Mouse (Mus musculus): ENCODE data around the gene Olfr1339. TPM values are rescaled to one million over a fixed set of nuclear protein-coding genes. Genes with fewer than 3 reads are reported as not detected.

Olfr1339 gene
- not detected for total RNA-seq (2021)
- long read RNA-seq, experiment 1, result 0 reads
- long read RNA-seq, experiment 2, result 0 reads

DNA sequence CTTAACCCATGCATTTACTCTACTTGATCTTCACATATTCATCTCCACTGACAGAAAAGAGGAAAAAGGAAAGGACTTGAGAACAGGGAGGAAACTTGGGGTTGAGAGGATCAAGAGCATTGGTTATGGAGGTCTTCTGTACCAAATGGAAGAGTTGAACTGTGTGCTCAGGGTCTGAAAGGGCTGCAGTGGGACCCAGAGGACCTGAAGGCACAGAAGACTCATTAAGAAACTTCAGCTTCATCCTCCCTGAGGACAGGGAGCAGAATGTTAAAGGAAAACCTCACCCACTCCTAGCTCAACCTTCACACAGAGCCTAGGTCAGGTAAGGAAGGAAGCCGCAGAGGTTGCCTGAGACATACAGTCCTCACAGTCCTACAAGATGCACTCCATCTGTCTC lies at the start of gene Olfr1339:
Olfr1339 (plus strand) TSS at position 301 of the 400 bp plus-strand sequence.
- no peak for DNase-seq (ENCODE audit: low spot score in 2 of 2)

DNA sequence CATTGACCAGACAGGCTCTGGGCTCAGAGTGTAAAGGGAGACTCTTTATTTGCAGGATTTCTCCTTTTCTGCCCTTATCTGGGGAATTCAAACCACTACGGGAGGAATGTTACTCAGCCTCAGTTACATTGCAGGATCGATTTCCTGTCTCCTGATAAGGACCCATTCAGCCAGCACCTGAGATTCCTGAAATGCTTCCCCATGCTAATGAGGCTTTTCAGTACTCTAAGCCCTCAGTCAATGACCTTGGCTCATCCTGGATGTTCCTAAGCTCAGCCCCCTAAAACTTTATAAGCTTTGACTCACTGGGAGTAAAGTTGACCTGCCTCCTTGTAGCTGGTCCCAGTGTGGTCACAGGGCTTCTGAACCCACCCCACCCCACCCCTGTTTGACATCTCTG lies 44.9 kb upstream of the Olfr1339 start:
- no peak for DNase-seq (ENCODE audit: low spot score in 2 of 2)

DNA sequence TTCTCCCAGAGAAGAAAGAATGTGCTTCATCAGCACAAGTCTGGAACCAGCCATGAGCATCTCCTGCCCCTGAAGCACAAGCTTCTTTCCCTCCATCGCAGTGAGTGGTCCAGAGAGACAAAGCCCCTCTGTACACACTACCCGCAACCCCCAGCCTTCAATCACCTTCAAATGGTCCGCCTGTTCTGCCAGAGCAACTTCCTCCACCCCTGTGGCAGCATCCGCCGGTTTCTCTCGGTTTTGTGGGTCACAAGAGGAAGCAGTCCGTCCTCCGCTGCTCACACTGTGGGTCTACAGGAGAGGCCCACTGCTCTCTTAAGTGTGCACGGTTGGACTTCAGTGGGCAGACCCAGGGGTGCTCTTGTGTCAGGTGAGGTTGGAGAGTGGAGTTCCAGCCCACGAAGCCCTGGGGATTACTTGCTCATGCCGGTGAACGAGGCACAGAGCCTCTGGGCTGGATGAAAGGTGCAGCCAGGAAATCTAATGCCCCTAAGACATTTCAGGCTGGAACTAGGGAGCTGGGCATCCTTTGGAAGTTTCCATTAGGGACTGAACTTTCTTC lies 39.5 kb upstream of the Olfr1339 start, which contains the start of gene Olfr1342:
Olfr1342 (minus strand) TSS at position 345 of the 562 bp plus-strand sequence.
- no peak for DNase-seq (ENCODE audit: low spot score in 2 of 2)

DNA sequence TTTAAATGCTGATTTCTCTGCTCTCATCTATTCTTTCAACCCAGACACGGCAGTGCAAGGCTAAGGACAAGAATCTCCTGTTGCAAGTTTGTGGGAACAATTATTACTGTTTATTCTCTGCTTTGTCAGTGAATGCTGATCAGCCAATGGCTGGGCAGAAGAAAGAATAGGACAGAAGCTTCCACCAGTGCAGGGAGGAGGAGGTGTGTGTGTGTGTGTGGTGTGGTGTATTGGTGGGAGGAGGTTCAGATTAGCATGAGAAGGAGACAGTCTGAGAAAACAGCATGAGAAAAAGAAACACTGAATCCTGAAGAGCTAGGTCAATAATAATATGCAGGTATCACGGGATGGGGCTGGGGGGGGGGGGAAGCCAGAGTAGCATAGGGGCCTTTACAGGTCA lies 38.2 kb upstream of the Olfr1339 start:
- no peak for DNase-seq (ENCODE audit: low spot score in 2 of 2)

DNA sequence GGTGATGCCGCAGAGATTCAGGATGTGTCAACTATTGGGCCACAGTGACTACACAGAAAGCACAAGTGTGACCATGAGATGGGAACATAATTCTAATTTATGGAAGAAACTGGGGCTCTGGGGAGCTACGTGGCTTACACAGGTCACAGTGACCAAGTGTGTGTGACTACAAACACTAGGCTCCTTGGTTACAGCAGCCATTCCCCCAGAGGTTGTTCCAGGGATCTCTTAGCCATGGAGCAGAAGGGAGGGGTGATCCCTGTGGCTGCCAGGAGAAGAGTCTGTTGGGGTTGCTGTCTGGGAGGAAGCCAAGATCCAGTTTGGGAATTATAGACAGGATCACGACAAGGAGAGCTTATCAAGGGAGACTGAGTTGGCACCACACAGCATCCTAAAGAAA lies 28.8 kb upstream of the Olfr1339 start, which contains the start of gene Olfr1341:
Olfr1341 (plus strand) TSS at position 301 of the 400 bp plus-strand sequence.
- DNase-seq (ENCODE audit: low spot score in 2 of 2), result no peak

DNA sequence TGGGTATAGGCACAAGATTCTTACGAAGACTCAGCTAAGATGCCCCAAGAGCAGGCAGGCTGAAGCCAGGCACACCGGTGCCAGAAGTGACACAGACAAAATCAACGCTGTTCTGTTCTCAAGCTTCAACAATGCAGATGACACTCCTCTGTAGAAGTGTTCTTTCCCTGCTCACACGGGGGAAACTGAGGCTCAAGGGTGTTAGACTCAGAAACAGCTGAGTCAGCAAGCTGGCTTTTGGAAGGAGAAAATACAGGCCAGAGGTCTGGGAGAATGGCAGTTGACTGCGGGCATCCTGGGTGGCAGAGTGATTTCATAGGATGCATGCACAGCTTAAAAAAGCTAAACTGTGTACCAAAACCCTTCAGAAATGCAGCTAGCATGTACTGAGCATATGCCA lies 23.9 kb upstream of the Olfr1339 start:
- DNase-seq (ENCODE audit: low spot score in 2 of 2), result no peak

DNA sequence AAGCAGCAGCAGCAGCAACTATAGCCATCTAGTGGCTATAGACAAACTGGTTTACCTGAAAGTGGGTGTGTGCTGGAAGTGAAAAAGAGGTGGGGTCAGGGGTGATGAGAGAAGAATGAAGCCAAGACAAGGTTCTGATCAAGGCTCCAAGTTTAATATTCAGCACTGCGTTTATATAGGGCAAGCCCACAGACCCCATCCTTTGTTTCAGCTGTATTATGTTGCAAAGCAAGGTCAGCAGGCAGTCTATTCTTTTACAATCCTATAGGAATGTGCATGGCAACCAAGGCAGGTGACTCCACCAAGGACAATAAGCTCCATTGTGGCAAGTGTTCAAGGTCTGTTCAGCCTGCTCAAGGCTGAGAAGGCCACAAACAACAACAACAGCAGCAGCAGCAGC lies 20.3 kb upstream of the Olfr1339 start:
- DNase-seq (ENCODE audit: low spot score in 2 of 2), result no peak

DNA sequence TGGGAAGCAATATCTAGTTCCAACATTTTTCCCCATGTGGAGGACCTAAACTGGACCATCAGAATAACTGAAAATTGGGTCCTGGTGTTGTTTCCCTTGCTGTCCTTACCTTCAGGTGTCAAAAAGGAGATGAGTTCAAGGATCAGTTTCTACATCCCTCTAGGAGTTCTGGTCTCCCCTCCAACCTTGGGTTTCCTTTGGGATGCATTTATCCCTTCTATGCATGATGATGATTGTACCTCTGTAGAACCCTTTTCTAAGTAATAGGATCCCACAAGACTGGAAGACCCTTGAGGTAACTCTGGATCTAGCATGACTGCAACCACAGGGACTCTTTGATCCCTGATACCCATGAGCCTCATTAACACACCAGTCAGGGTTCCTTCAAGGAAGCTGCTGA lies 12.1 kb upstream of the Olfr1339 start, which contains the start of gene Olfr1340:
Olfr1340 (plus strand) TSS at position 301 of the 400 bp plus-strand sequence.
- DNase-seq (ENCODE audit: low spot score in 2 of 2), result no peak

DNA sequence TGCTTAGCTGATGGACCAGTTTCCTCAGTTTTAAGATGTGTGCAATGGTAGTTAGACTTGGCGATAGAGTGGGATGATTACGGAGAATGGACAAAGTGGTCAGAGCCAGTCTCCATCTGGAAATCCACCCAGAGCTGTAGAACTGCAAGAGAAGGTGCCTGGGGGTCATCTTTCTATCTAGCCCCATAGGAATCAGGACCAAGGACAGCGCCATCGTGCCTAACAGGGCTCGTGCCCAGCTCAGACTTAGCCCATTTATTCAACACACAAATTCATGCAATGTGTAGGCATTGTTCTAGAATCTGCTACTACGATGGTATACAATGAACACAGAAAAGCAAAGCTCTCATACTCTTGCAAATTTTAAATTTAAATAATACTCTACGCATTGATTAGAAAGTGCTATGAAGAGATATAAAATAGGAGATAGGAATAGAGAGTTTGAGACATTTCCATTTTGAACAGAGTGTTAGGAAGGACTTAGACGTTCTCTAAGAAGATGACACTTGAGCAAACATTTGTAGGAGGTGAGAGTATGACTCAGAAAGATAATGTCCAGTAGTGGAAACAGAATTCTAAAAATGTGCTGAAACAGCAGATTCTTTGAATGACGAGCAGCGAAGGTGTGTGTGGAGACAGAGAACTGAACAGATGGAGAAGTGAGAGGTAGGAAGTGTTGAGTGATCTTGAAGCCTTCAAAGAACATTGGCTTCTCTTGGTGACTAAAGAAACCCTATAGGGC lies 10.1 kb upstream of the Olfr1339 start:
- DNase-seq (ENCODE audit: low spot score in 2 of 2), result no peak

DNA sequence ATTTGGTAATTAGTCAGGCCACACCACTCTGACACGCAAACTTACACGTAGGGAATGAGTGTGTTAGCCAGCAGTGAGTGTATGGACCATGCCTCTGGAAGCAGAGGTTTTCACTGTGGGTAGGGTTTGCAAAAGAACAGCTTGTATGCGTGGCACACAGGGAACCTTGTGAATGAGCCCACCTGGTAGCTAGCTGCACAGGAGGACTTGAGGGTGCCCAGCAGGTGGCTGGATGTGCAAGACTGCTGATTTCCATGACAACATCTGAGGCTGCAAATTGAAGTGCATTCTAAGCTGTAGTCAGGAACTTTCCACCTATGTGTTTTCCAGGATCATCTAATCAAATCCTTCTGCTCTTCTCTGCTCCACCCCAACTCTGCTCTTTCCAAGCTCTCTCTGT lies 7.6 kb downstream of the Olfr1339 start:
- DNase-seq (ENCODE audit: low spot score in 2 of 2), result no peak

DNA sequence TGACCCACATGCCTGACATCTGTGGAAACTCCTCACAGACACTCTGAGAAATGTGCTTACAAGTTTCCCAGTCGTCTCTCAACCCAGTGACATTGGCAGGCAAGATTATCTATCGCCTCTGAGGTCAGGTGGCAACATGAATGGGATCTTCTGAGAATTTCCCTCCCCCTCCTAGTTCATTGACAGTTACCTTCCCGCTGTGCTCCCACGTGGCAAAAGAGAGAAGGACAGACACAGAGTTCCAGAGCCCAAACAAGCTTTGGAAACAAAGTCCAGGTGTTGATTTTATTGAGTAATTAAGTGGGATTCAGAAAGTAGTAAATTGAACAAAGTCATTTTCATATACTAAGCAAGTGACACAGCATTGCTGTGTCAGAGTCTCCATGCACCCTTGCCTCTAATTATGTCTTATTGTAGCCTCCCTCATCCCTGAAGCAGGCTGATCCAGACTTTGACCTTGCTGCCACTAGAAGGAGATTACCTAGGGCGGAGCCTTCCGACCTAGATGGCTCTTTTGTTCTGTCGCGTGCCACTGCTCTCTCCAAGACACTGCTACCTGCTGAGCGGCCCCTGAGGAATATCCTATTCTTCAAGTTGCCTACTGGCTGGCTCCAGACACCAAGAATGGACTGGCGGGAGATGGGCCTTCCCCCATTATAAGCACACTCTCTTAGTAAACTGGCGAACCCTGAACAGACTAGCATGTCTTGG lies 9.2 kb downstream of the Olfr1339 start:
- DNase-seq (ENCODE audit: low spot score in 2 of 2), result no peak

DNA sequence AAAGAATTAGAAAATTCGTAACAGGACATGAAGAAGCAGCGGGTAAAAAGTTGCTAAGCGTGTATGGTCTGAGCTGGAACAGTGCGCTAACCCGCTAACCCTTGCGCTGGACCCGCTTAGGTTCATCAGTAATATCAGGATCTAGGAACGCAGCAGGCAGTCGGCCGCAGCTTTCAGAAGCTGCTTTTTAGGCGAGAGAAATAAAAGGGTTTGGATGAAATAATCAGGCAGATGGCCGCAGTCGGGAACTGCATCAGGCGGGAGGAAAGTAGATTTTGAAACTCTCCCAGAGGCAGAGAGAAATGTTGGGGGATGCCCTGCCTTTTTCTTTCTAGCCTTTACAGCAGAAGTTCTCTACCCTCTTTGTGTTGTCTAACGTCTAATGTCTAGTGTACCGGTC lies 9.9 kb downstream of the Olfr1339 start:
- peak in 1 of 2 experiments; percentile 17 for DNase-seq (ENCODE audit: low spot score in 2 of 2)

DNA sequence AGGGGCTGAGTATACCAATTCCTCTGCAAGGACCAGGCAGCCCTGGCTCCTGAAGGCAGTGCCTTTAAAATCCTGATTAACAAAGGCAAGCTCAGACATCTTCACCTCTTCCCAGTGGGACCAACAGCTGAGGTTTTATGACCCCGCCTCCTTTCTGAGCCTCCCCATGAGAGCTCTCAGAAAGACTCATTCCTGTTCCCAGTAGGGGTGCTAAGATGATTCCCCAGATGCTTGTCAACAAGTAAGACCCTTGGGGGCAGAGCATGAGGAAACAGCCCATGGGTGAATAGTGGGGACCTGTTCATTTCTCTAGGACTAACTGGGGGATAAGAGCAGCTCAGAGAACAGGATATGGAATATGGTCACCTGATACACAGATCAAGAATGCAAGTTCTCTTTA lies 26.7 kb downstream of the Olfr1339 start, which contains the start of gene Olfr1338:
Olfr1338 (minus strand) TSS at position 101 of the 400 bp plus-strand sequence.
- DNase-seq (ENCODE audit: low spot score in 2 of 2), result no peak

DNA sequence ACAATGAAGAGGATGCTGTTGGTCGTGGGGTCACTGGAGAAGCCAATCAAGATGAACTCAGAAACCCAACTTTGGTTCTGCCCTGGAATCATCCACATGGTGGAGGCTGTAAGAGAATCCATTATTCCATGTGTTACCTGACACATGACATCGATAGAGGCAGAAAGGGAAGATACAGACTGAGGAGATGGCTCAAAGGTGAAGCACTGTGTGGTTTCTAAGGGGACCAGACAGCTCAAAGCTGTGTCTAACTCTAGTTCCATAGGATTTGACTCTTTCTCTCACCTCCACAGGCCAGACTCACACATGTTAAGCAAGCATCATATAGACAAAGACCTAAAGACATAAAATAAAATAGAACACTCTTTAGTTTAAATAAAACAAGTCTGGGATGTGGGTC lies 50.5 kb downstream of the Olfr1339 start, which contains the start of gene Olfr1337:
Olfr1337 (minus strand) TSS at position 101 of the 400 bp plus-strand sequence.
- DNase-seq (ENCODE audit: low spot score in 2 of 2), result no peak

Other genes starting within 250 kb of the Olfr1339 start
- gene Tie1, start 242.1 kb upstream of the Olfr1339 start, total RNA-seq (2021), result 10 to 100 TPM; 10.9 to 13.3 TPM
- not detected for gene 2610528J11Rik, start 205.2 kb upstream of the Olfr1339 start, total RNA-seq (2021)
- gene Tmem125, start 188.1 kb upstream of the Olfr1339 start, total RNA-seq (2021), result 1 to 10 TPM; 8.5 to 9.1 TPM
- gene Cfap57, start 111.4 kb upstream of the Olfr1339 start, total RNA-seq (2021), result under 1 TPM; 0.76 to 0.99 TPM
- gene Ebna1bp2, start 111.4 kb upstream of the Olfr1339 start, total RNA-seq (2021), result 10 to 100 TPM; 49.2 to 55.5 TPM
- gene Olfr62, start 73.2 kb upstream of the Olfr1339 start, total RNA-seq (2021), result not detected
- gene Olfr1342, start 39.4 kb upstream of the Olfr1339 start, total RNA-seq (2021), result not detected
- not detected for gene Olfr1341, start 28.7 kb upstream of the Olfr1339 start, total RNA-seq (2021)
- gene Olfr1340, start 12.0 kb upstream of the Olfr1339 start, total RNA-seq (2021), result not detected
- gene Olfr1338, start 26.6 kb downstream of the Olfr1339 start, total RNA-seq (2021), result not detected
- not detected for gene Olfr1337, start 50.4 kb downstream of the Olfr1339 start, total RNA-seq (2021)
- not detected for gene Olfr1335, start 77.8 kb downstream of the Olfr1339 start, total RNA-seq (2021)
- not detected for gene Olfr1333, start 104.1 kb downstream of the Olfr1339 start, total RNA-seq (2021)
- not detected for gene Olfr1331, start 132.5 kb downstream of the Olfr1339 start, total RNA-seq (2021)
- gene Olfr1330, start 156.4 kb downstream of the Olfr1339 start, total RNA-seq (2021), result not detected
- not detected for gene Olfr1329, start 185.3 kb downstream of the Olfr1339 start, total RNA-seq (2021)
- gene Olfr1328, start 206.4 kb downstream of the Olfr1339 start, total RNA-seq (2021), result not detected
- gene Lao1, start 229.4 kb downstream of the Olfr1339 start, total RNA-seq (2021), result 1 to 10 TPM in 1 of 2 experiments, under 1 TPM in 1; 0.95 to 1.2 TPM